Mouse (Mus musculus): ENCODE measurements around the gene Kbtbd2. TPM values are rescaled to one million over a fixed set of nuclear protein-coding genes. Genes with fewer than 3 reads are reported as not detected.

Gene Kbtbd2
- 34.4 and 38.9 TPM in 2 replicates for polyA plus RNA-seq (2016; fragmentation: Nextera tagmentation; extraction: Ambion mirVana)

GRCm38 (mm10) chr6:56797311-56798151 lies at the start of gene Kbtbd2:
Gene Kbtbd2, minus strand, starts transcription at chr6:56797813.
- Histone ChIP-seq H3K27ac (peak within 1 kb of the TSS; percentile 99), H3K4me3 (peak within 1 kb of the TSS; percentile 81)
- under 1% methylated on average over 98 of the region's 98 CpGs for WGBS

DNA sequence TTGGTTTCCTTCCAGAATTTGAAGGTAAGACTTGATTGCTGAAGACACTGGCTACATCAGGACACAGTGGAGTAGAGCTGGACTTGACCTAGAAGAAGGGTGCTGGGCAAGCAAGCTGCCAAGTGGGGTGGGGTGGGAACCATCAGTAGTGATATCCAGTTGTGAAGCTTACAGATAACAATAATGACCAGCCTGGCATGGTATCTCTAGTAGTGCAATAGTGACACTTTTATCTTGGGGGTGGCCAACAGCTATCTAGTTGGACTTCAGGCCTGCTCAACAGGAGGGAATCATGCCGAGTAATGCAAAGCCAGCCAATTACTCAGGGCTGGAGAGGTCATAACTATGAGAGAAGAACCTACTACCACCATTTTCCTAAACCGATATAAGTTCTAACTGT lies 46.8 kb upstream of the Kbtbd2 start:
- Histone ChIP-seq H3K36me3 (0 out of 2 replicates have a peak, but pooled peaks cover 4% of the 10 kb centered on the region), H3K27ac (no peak overlapping the region), H3K9me3 (no peaks in the 10 kb centered on the region), H3K4me3 (no peak overlapping the region), H3K4me1 (replicated peaks) (no peaks in the 10 kb centered on the region), H3K27me3 (ENCODE audit: insufficient read depth, poor library complexity, severe bottlenecking) (no peaks in the 10 kb centered on the region)
- 89% methylated on average over 2 of the region's 2 CpGs for WGBS
- DNase-seq (ENCODE audit: low spot score) = no peak

More at GRCm38 (mm10) chr6:56797311-56798151, at the start of gene Kbtbd2:
- H3K9me3 ChIP-seq = no peaks in the 10 kb centered on the region
- H3K36me3 ChIP-seq = peaks cover 18% of the 10 kb centered on the region
- H3K27me3 ChIP-seq (ENCODE audit: insufficient read depth, poor library complexity, severe bottlenecking) = no peaks in the 10 kb centered on the region
- H3K4me1 ChIP-seq (replicated peaks) = peaks cover 28% of the 10 kb centered on the region
- peak; percentile 94 for DNase-seq (ENCODE audit: low spot score)

GRCm38 (mm10) chr6:56843229-56843628 lies 45.6 kb upstream of the Kbtbd2 start:
- no peaks in the 10 kb centered on the region for H3K9me3 ChIP-seq
- no peak for DNase-seq (ENCODE audit: low spot score)
- 91% methylated on average over 3 of the region's 3 CpGs for WGBS
- H3K36me3 ChIP-seq = 0 out of 2 replicates have a peak, but pooled peaks cover 4% of the 10 kb centered on the region
- H3K27ac ChIP-seq = no peak overlapping the region
- H3K4me1 ChIP-seq (replicated peaks) = no peaks in the 10 kb centered on the region
- H3K4me3 ChIP-seq = no peak overlapping the region
- no peaks in the 10 kb centered on the region for H3K27me3 ChIP-seq (ENCODE audit: insufficient read depth, poor library complexity, severe bottlenecking)

GRCm38 (mm10) chr6:56837621-56838020 lies 40.0 kb upstream of the Kbtbd2 start:
- DNase-seq (ENCODE audit: low spot score) = no peak
- Histone ChIP-seq H3K4me3 (no peak overlapping the region), H3K27ac (no peak overlapping the region), H3K4me1 (replicated peaks) (peaks cover 10% of the 10 kb centered on the region), H3K9me3 (no peaks in the 10 kb centered on the region), H3K36me3 (peaks cover 18% of the 10 kb centered on the region), H3K27me3 (ENCODE audit: insufficient read depth, poor library complexity, severe bottlenecking) (no peaks in the 10 kb centered on the region)
- 94% methylated on average over 3 of the region's 3 CpGs for WGBS

DNA sequence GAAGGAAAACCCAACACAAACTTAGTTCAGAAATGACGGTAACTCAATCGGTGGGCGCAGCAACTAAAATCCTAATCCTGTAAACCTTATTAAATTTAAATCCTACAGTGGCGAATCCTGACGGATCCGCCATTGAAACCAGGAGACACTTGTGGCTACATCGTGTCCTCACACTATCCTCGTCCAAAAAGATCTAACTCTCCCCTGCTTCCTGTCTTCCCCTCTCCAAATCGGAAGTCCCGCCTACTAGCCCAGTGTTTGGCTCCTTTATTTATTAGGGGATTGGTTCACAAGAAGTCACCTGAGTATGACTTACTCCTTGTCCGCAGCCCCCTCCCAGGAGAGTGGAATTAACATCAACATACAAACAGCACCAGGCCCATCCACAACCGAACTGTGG lies 39.6 kb upstream of the Kbtbd2 start:
- no peaks in the 10 kb centered on the region for H3K9me3 ChIP-seq
- H3K36me3 ChIP-seq = peaks cover 18% of the 10 kb centered on the region
- 94% methylated on average over 12 of the region's 12 CpGs for WGBS
- peaks cover 14% of the 10 kb centered on the region for H3K4me1 ChIP-seq (replicated peaks)
- no peak for DNase-seq (ENCODE audit: low spot score)
- H3K27me3 ChIP-seq (ENCODE audit: insufficient read depth, poor library complexity, severe bottlenecking) = no peaks in the 10 kb centered on the region
- H3K27ac ChIP-seq = no peak overlapping the region
- no peak overlapping the region for H3K4me3 ChIP-seq

GRCm38 (mm10) chr6:56835532-56835931 lies 37.9 kb upstream of the Kbtbd2 start:
- no peak for DNase-seq (ENCODE audit: low spot score)
- peaks cover 18% of the 10 kb centered on the region for H3K36me3 ChIP-seq
- WGBS = 87% methylated on average over 10 of the region's 10 CpGs

GRCm38 (mm10) chr6:56834769-56835168 lies 37.2 kb upstream of the Kbtbd2 start:
- 39% methylated on average over 5 of the region's 5 CpGs for WGBS
- no peak overlapping the region for H3K4me3 ChIP-seq
- H3K4me1 ChIP-seq (replicated peaks) = peaks cover 17% of the 10 kb centered on the region
- H3K27me3 ChIP-seq (ENCODE audit: insufficient read depth, poor library complexity, severe bottlenecking) = no peaks in the 10 kb centered on the region
- H3K27ac ChIP-seq = 0 out of 2 replicates have a peak overlapping the region, but pooled peaks have one; percentile 8
- DNase-seq (ENCODE audit: low spot score) = no peak
- peaks cover 15% of the 10 kb centered on the region for H3K36me3 ChIP-seq
- H3K9me3 ChIP-seq = no peaks in the 10 kb centered on the region

More at GRCm38 (mm10) chr6:56835532-56835931, 37.9 kb upstream of the Kbtbd2 start:
- H3K9me3 ChIP-seq = no peaks in the 10 kb centered on the region
- H3K4me3 ChIP-seq = no peak overlapping the region
- no peaks in the 10 kb centered on the region for H3K27me3 ChIP-seq (ENCODE audit: insufficient read depth, poor library complexity, severe bottlenecking)
- H3K27ac ChIP-seq = no peak overlapping the region
- peaks cover 17% of the 10 kb centered on the region for H3K4me1 ChIP-seq (replicated peaks)

- Histone ChIP-seq H3K27me3 (ENCODE audit: insufficient read depth, poor library complexity, severe bottlenecking) (no peaks in the 10 kb centered on the region), H3K36me3 (peaks cover 15% of the 10 kb centered on the region), H3K4me3 (peak overlapping the region; percentile 70), H3K4me1 (replicated peaks) (peaks cover 17% of the 10 kb centered on the region), H3K27ac (no peak overlapping the region), H3K9me3 (no peaks in the 10 kb centered on the region)
- DNase-seq (ENCODE audit: low spot score) = peak; percentile 11
Measured at GRCm38 (mm10) chr6:56832830-56833229, 35.2 kb upstream of the Kbtbd2 start.

DNA sequence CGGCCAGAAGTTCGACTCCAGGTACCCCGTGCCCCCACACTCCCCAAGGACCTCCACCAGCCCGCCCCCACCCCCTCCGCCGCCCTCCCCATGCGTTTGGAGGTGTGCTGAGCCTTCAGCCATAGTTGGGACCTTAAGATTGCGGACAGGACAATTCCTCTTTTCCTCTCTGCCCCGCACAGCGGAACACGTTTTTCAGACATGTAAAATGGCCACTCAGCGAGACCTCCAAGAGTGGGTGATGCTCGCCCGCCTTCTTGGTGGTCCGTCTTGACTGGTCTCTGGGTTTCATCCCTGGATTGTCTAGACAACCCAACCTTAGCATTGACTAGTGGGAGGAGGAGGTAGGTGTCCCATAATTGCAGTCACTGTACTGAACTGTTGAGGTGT lies 34.8 kb upstream of the Kbtbd2 start:
- Histone ChIP-seq H3K9me3 (no peaks in the 10 kb centered on the region), H3K36me3 (peaks cover 15% of the 10 kb centered on the region), H3K4me1 (replicated peaks) (peaks cover 17% of the 10 kb centered on the region), H3K4me3 (peak overlapping the region; percentile 70), H3K27ac (peak overlapping the region; percentile 92), H3K27me3 (ENCODE audit: insufficient read depth, poor library complexity, severe bottlenecking) (no peaks in the 10 kb centered on the region)
- no peak for DNase-seq (ENCODE audit: low spot score)
- 2% methylated on average over 15 of the region's 15 CpGs for WGBS

GRCm38 (mm10) chr6:56831697-56832406 lies 34.2 kb upstream of the Kbtbd2 start, which contains the start of gene Fkbp9:
Gene Fkbp9, plus strand, starts transcription at chr6:56832059.
- DNase-seq (ENCODE audit: low spot score) = peak; percentile 85
- peak within 1 kb of the TSS; percentile 70 for H3K4me3 ChIP-seq
- no peaks in the 10 kb centered on the region for H3K9me3 ChIP-seq
- WGBS = under 1% methylated on average over 57 of the region's 58 CpGs
- peak within 1 kb of the TSS; percentile 92 for H3K27ac ChIP-seq
- peaks cover 17% of the 10 kb centered on the region for H3K4me1 ChIP-seq (replicated peaks)
- peaks cover 13% of the 10 kb centered on the region for H3K36me3 ChIP-seq
- H3K27me3 ChIP-seq (ENCODE audit: insufficient read depth, poor library complexity, severe bottlenecking) = no peaks in the 10 kb centered on the region

GRCm38 (mm10) chr6:56825657-56826056 lies 28.0 kb upstream of the Kbtbd2 start:
- Histone ChIP-seq H3K9me3 (no peaks in the 10 kb centered on the region), H3K27me3 (ENCODE audit: insufficient read depth, poor library complexity, severe bottlenecking) (no peaks in the 10 kb centered on the region), H3K4me1 (replicated peaks) (no peaks in the 10 kb centered on the region), H3K4me3 (no peak overlapping the region), H3K27ac (no peak overlapping the region), H3K36me3 (no peaks in the 10 kb centered on the region)
- DNase-seq (ENCODE audit: low spot score) = no peak
- 59% methylated on average over 3 of the region's 3 CpGs for WGBS

DNA sequence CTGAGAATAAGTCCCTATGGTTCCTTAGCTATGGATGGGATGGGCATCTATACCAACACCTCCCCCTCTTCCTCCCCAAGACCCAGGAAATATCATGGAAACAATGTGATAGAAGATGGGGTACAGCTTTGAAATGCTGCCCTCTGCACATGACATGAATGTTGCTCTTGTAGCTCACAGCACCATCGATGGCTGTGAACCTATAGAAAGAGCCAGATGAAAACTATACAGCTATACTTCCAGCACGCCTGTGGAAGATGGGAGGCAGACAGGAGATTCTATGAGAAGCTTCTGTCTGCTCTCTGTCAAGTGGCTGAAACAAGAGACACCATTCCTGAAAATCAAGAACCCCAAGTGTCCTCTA lies 21.5 kb upstream of the Kbtbd2 start:
- no peak overlapping the region for H3K4me3 ChIP-seq
- H3K9me3 ChIP-seq = no peaks in the 10 kb centered on the region
- DNase-seq (ENCODE audit: low spot score) = no peak
- H3K36me3 ChIP-seq = no peaks in the 10 kb centered on the region
- WGBS = 83% methylated on average over 2 of the region's 2 CpGs
- H3K27ac ChIP-seq = no peak overlapping the region
- no peaks in the 10 kb centered on the region for H3K27me3 ChIP-seq (ENCODE audit: insufficient read depth, poor library complexity, severe bottlenecking)
- H3K4me1 ChIP-seq (replicated peaks) = no peaks in the 10 kb centered on the region
